Mouse (Mus musculus) heart, embryonic 11.5 days (tissue): ENCODE data around the gene Dpp8. TPM values are rescaled to one million over a fixed set of nuclear protein-coding genes. Genes with fewer than 3 reads are reported as not detected.
"Not testable (repeated sequence)": the region's sequence is repeated elsewhere in the genome, so short reads cannot be mapped to it uniquely, and the experiment has no call there.

Experiments used
- ATAC-seq: fragments of 200-750 bp; cut with Nextera tagmentation; replicated peaks from 2 replicates; pipeline ENCODE4 v1.8.0; 2017; ENCODE audit warnings: moderate library complexity; ENCODE audit not compliant: insufficient number of reproducible peaks, low FRiP score, low TSS enrichment
- H3K27ac ChIP-seq: fragments of 300-500 bp; sonication (generic); 2 replicates; pipeline ENCODE4 v1.5.1; 2014; ENCODE audit warnings: mild to moderate bottlenecking, low read depth, low read length
- H3K27me3 ChIP-seq: fragments of 300-500 bp; sonication (generic); 2 replicates; pipeline ENCODE4 v1.6.1; 2014; ENCODE audit warnings: mild to moderate bottlenecking, low read length, mixed read lengths; ENCODE audit not compliant: control insufficient read depth, insufficient read depth
- H3K36me3 ChIP-seq: fragments of 300-500 bp; sonication (generic); 2 replicates; pipeline ENCODE4 v1.6.1; 2014; ENCODE audit warnings: mild to moderate bottlenecking, low read length, moderate library complexity, mixed read lengths; ENCODE audit not compliant: control insufficient read depth, insufficient read depth
- H3K4me1 ChIP-seq: fragments of 300-500 bp; sonication (generic); 2 replicates; pipeline ENCODE4 v1.6.1; 2014; ENCODE audit warnings: low read length; ENCODE audit not compliant: control insufficient read depth, insufficient read depth
- H3K4me2 ChIP-seq: fragments of 300-500 bp; sonication (generic); 2 replicates; pipeline ENCODE4 v1.6.1; 2014; ENCODE audit warnings: mild to moderate bottlenecking, moderate library complexity
- H3K4me3 ChIP-seq: fragments of 300-500 bp; sonication (generic); 2 replicates; pipeline ENCODE4 v1.5.1; 2014; ENCODE audit warnings: low read depth, low read length
- H3K9ac ChIP-seq: fragments of 300-500 bp; sonication (generic); 2 replicates; pipeline ENCODE4 v1.6.1; 2014; ENCODE audit warnings: mild to moderate bottlenecking, low read depth, low read length, moderate library complexity
- H3K9me3 ChIP-seq: fragments of 300-500 bp; sonication (generic); replicated peaks from 2 replicates; pipeline ENCODE4 v1.6.1; 2016; ENCODE audit warnings: low read length; ENCODE audit not compliant: control insufficient read depth
- WGBS: fragments of 180-500 bp; shearing (Covaris S2); extraction: QIAGEN DNeasy Blood & Tissue Kit; methylation state at CpG from one replicate; pipeline ENCODE4 v1.1.7; 2014; ENCODE audit not compliant: insufficient replicate concordance; 5-methylcytosine and 5-hydroxymethylcytosine counted together
- polyA plus RNA-seq: library from polyadenylated mRNA; unstranded; fragments of >200 nt; fragmentation: Nextera tagmentation; extraction: Ambion mirVana; gene quantifications from 2 replicates; pipeline ENCODE4 v1.2.1, GENCODE M21; 2014

Dpp8 gene
- polyA plus RNA-seq, 1 experiment from 2014 or later = 23.7 TPM

- not testable (repeated sequence) for H3K27ac ChIP-seq, H3K36me3 ChIP-seq, H3K4me1 ChIP-seq, H3K9me3 ChIP-seq, H3K9ac ChIP-seq, H3K27me3 ChIP-seq, H3K4me3 ChIP-seq, ATAC-seq, H3K4me2 ChIP-seq
- 61% methylated on average over 5 of the region's 5 CpGs for WGBS
Observed at GRCm38 (mm10) chr9:65031355-65031754, 859 bp upstream of the Dpp8 start.

- Histone ChIP-seq H3K4me2 (peak overlapping the region; percentile 77), H3K27me3 (no peaks in the 10 kb centered on the region), H3K4me1 (peaks cover 8% of the 10 kb centered on the region), H3K4me3 (peak overlapping the region; percentile 95), H3K9ac (peak overlapping the region; percentile 62; the same call in 1 of the 2 replicates), H3K36me3 (no peaks in the 10 kb centered on the region), H3K27ac (no peak overlapping the region), H3K9me3 (no peaks in the 10 kb centered on the region)
- no peak for ATAC-seq
- 31% methylated on average over 4 of the region's 4 CpGs for WGBS
Observed at GRCm38 (mm10) chr9:65031894-65032268, 333 bp upstream of the Dpp8 start.

GRCm38 (mm10) chr9:65036456-65036855 lies 4.2 kb downstream of the Dpp8 start:
- Histone ChIP-seq H3K27me3 (no peaks in the 10 kb centered on the region), H3K9me3 (no peaks in the 10 kb centered on the region), H3K27ac (no peak overlapping the region), H3K9ac (no peak overlapping the region), H3K4me3 (no peak overlapping the region), H3K4me1 (peaks cover 8% of the 10 kb centered on the region), H3K4me2 (no peak overlapping the region), H3K36me3 (peaks cover 23% of the 10 kb centered on the region)
- ATAC-seq = no peak
- WGBS = 89% methylated on average over 1 of the region's 1 CpGs

GRCm38 (mm10) chr9:65036861-65037260 lies 4.6 kb downstream of the Dpp8 start:
- Histone ChIP-seq H3K9me3 (no peaks in the 10 kb centered on the region), H3K4me1 (peaks cover 7% of the 10 kb centered on the region), H3K27me3 (no peaks in the 10 kb centered on the region), H3K4me3 (no peak overlapping the region), H3K4me2 (no peak overlapping the region), H3K27ac (no peak overlapping the region), H3K9ac (no peak overlapping the region), H3K36me3 (peaks cover 25% of the 10 kb centered on the region)
- no peak for ATAC-seq
- WGBS = 87% methylated on average over 8 of the region's 8 CpGs

- no peak overlapping the region for H3K9ac ChIP-seq
- no peak overlapping the region for H3K27ac ChIP-seq
- 95% methylated on average over 5 of the region's 5 CpGs for WGBS
- peaks cover 37% of the 10 kb centered on the region for H3K36me3 ChIP-seq
- ATAC-seq = no peak
- no peaks in the 10 kb centered on the region for H3K4me1 ChIP-seq
- no peak overlapping the region for H3K4me3 ChIP-seq
- no peak overlapping the region for H3K4me2 ChIP-seq
- H3K9me3 ChIP-seq = no peaks in the 10 kb centered on the region
- H3K27me3 ChIP-seq = no peaks in the 10 kb centered on the region
Observed at GRCm38 (mm10) chr9:65041430-65041829, 9.2 kb downstream of the Dpp8 start.

- H3K36me3 ChIP-seq = peaks cover 37% of the 10 kb centered on the region
- H3K9me3 ChIP-seq = no peaks in the 10 kb centered on the region
- H3K4me1 ChIP-seq = no peaks in the 10 kb centered on the region
- H3K4me3 ChIP-seq = no peak overlapping the region
- WGBS = 82% methylated on average over 1 of the region's 1 CpGs
- no peak overlapping the region for H3K4me2 ChIP-seq
- no peaks in the 10 kb centered on the region for H3K27me3 ChIP-seq
- no peak overlapping the region for H3K27ac ChIP-seq
- ATAC-seq = no peak
- no peak overlapping the region for H3K9ac ChIP-seq
Observed at GRCm38 (mm10) chr9:65046993-65047392, 14.8 kb downstream of the Dpp8 start.

- 94% methylated on average over 5 of the region's 5 CpGs for WGBS
- Histone ChIP-seq H3K4me2 (no peak overlapping the region), H3K36me3 (peaks cover 39% of the 10 kb centered on the region), H3K27ac (no peak overlapping the region), H3K4me1 (no peaks in the 10 kb centered on the region), H3K4me3 (no peak overlapping the region), H3K27me3 (no peaks in the 10 kb centered on the region), H3K9ac (no peak overlapping the region), H3K9me3 (no peaks in the 10 kb centered on the region)
- ATAC-seq = no peak
Observed at GRCm38 (mm10) chr9:65049422-65049821, 17.2 kb downstream of the Dpp8 start.

GRCm38 (mm10) chr9:65050981-65051380 lies 18.8 kb downstream of the Dpp8 start:
- ATAC-seq = no peak
- no peak overlapping the region for H3K9ac ChIP-seq
- no peaks in the 10 kb centered on the region for H3K9me3 ChIP-seq
- no peaks in the 10 kb centered on the region for H3K27me3 ChIP-seq
- H3K4me1 ChIP-seq = no peaks in the 10 kb centered on the region
- H3K4me2 ChIP-seq = no peak overlapping the region
- H3K27ac ChIP-seq = no peak overlapping the region
- peaks cover 42% of the 10 kb centered on the region for H3K36me3 ChIP-seq
- no peak overlapping the region for H3K4me3 ChIP-seq
- 95% methylated on average over 3 of the region's 3 CpGs for WGBS

GRCm38 (mm10) chr9:65064251-65064650 lies 32.0 kb downstream of the Dpp8 start:
- Histone ChIP-seq H3K9me3 (no peaks in the 10 kb centered on the region), H3K4me2 (no peak overlapping the region), H3K27me3 (no peaks in the 10 kb centered on the region), H3K4me1 (no peaks in the 10 kb centered on the region), H3K9ac (no peak overlapping the region), H3K27ac (no peak overlapping the region), H3K4me3 (no peak overlapping the region), H3K36me3 (peaks cover 28% of the 10 kb centered on the region)
- 89% methylated on average over 7 of the region's 7 CpGs for WGBS
- ATAC-seq = no peak
